Mouse (Mus musculus) NIH3T3 (cell line): ENCODE measurements at regions not wholly inside any gene's neighbourhood (a gene's known extent, or its start where the extent isn't known, plus 50 kb on each side); places are given as distances from the start of the nearest gene placed in this dataset.
A peak's percentile ranks its signal among the peaks of the same experiment; 100 is the strongest.

Experiments used
- DNase-seq: peaks from one replicate; pipeline ENCODE4 v3.0.0-alpha.2; 2012; ENCODE audit warnings: low read depth

DNA sequence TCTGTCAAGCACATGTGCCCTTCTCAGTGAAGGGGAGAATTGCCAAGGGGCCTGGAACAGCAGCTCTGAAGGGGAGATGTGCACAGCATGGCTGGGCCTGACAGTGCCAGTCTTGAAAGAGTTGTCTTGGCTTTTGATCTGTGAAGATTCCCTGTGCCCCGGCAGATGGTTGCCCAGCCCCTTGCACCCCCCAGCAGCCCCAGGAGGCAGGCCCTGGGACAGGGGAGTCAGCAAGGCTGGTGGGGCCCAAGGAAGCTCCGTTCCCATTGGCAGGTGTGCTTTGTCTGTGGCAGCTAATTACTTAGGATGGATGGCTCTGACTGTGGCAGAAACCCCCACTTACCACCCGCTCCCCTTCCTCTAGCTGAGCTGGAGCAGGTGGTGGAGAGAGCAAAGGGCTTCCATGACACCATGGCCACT, 58.6 kb downstream of the Tspan17 start:
- DNase-seq, result no peak

- DNase-seq, result no peak
Observed at GRCm38 (mm10) chr13:54851131-54851530, 62.0 kb downstream of the Tspan17 start.

- no peak for DNase-seq
Observed at GRCm38 (mm10) chr13:54855333-54856238, 66.4 kb downstream of the Tspan17 start.

DNA sequence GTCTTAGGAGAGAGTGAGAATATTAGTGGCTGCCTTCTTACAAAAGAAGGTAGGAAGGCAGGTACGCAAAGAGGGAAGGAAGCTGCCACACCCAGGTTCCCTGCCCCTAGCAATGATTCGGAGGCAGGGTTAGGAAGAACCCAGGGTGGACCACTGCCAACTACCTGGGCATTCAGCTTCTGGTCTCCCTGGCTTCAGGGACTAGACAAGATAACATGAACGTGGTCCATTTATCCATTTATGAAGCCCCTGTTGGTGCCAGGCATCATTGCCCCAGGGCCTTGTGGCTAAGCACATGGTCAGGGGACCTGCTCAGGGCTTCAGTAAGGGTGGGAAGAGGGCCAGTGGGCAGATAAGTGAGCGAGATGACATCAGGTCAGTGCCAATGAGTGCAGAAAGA, 73.8 kb downstream of the Tspan17 start:
- no peak for DNase-seq

DNA sequence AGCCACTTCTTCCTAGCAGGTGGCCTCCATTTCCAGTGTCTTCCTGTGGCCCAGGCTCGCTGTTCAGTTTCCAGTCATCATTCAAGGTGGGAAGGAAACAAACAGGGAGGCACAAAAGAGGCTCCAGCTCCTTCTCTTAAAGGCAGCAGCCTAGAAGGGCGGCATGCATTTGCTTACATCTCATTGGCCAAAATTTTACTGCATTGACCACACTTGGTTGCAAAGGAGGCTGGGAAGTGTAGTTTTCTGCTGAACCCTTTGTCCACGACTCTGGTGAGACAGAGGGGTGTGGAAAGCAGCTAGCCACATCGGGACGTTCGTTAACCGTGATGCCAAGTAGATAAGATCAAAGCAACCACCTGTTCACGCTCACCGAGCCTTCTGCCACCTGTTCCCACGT, 74.9 kb downstream of the Tspan17 start:
- peak; percentile 25 for DNase-seq

GRCm38 (mm10) chr13:54872004-54872403, 77.2 kb upstream of the Unc5a start:
- no peak for DNase-seq

GRCm38 (mm10) chr13:54873882-54874281, 75.3 kb upstream of the Unc5a start:
- DNase-seq, result no peak

DNA sequence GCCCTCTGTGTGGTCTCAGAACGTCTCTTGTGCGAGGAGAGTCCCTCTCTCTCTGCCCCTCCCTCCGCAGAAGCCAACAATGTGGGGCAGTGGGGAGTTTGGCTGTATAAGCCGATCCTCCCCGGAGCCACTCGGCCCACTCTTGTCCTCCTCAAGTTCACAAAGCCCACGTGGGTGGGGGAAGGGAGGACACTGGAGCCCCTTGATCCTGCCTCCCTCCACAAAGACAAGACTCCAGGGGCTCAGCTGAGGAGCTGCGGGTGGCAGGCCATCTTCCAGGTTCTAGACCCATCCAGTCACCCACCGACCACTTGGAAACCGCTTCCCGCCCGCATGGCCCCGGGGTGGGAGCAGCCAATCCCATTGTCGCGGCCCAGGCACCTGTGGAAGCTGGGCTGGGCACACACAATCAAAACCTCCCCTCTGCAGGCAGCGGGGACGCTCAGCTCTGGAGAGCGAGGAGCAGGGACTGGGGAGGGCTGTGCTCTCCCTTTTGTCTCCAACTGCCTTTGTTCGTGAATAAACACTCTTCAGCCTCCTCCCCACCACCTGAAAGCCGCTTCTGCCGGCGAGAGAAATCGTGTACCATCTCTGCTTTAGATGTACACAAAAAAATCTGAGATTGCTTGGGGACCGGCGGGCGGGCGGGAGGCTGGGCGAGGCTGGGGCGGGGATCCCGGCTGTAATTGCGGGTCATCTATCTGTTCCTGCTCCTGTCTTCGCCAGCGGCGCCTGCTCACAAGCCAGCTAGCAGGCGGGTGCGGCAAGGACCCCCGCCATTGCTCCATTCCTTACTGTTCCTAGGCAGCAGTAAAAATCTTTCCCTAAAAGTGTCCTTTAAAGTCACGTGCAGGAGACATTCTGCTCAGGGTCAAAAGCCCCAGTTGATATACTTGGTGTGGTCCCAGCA, 74.7 kb upstream of the Unc5a start:
- no peak for DNase-seq

DNA sequence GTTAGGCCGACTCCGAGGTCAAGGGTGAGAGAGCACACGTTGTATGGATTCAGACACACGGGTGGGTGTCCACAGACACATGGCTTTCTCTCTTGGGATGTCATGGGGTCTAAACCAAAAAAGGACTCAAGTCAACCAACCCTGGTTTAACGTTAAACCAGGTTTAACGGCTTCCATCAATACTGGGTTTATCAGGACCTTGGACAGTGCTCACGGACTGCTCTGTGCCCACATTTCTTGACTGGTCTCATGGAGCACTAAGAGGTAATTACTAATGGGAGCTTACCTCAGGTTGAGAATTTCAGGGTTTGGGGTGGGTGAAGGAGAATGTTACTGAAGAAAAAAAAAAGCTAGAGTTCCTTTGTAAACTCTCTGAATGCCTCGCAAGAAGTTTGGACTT, 72.7 kb upstream of the Unc5a start:
- DNase-seq, result peak; percentile 74

DNA sequence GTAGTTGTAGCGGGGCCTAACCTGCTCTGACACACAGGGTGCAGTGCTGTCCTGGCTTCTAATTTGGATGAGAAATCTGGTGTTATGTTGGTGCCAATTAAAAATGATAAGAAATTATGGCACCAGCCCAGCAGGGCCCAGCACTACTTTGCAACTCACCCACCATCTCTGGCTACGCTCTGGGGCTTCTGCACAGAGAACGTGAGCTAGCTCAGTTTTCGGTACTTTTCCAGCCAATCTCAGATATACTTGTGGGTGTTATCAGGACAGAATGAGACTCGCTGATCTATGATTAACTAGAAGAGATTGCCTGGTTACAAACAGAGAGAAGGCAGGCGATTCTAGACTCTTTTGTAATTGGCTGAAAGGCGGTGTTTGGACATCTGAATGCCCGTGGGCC, 71.6 kb upstream of the Unc5a start:
- no peak for DNase-seq

DNA sequence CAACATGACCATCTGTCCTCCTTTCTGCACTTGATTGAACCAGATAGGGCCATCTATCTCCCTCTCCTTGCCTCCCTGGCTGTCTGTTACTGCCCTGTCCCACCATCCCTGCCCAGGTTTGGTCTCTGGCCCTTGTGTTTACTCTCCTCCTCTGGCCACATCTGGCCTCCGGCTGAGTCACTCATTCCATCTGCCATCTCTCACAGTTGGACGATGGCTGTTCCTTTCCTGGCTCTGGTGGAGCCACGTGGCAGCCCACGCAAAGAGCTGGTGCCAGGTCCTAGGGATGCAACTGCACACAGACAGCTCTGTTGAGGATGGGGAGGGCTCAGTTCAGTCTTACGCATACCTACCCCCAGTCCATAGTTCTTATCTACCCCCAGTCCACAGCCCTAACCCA, 69.9 kb upstream of the Unc5a start:
- peak; percentile 51 for DNase-seq

DNA sequence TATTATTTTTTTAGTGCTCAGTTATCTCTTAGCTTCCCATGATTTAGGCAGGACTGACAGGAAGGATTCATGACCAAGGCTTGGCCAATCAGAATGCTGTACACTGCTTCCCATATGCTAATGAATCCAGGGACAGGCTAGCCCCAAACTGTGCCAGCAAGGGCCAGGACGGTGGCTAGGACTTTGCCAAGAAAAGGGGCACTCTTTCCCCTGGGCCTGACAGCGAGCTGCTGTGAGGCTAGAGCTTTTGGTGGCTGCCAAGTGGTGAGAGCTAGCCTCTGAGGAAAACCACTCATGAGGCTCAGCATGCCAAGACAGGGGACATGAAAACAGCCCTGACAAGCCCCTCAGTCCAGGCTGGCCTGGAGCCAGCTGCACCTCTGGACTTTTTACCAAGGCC, 69.0 kb upstream of the Unc5a start:
- DNase-seq, result no peak

GRCm38 (mm10) chr13:54882781-54883180, 66.4 kb upstream of the Unc5a start:
- DNase-seq, result no peak

- no peak for DNase-seq
Observed at GRCm38 (mm10) chr13:54883748-54884708, 65.2 kb upstream of the Unc5a start.

DNA sequence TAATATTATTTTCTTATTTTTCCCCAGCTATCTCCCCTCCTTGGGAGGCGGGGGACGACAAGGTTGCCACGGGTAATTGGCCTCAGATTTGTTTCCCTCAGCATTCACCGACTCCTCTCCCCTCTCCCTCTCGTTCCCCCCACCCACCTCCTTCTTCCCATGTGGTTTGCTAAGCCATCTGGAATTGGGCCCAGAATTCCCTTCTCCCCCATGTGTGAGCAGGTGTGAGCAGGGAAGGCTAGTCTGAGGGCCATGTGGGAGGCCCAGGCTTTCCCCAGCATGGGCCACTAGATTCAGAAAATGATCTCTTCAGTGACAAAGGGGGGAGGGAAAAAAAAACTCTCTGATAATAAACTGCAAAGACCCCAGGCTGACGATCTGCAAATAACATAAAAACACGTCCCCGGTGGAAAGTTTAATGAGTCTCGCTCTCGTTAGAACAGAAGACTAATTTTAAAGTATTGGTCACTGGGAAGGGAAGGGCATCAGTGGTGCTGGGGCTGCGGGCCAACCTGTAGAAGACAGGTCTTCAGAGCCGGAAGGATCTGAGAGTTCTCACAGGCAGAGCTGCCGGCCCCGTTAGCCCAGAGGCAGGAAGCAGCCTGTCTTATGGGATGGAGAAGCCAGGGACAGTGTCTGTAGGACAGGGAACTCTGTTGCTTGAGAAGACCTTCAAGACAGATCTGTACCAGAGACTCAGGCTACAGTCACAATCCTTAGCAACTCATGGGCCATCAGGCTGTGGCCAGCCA, 64.3 kb upstream of the Unc5a start:
- DNase-seq, result peak; percentile 5

- no peak for DNase-seq
Observed at GRCm38 (mm10) chr13:54887366-54887921, 61.8 kb upstream of the Unc5a start.

GRCm38 (mm10) chr13:54888021-54888420, 61.2 kb upstream of the Unc5a start:
- no peak for DNase-seq

GRCm38 (mm10) chr13:54889684-54890399, 59.4 kb upstream of the Unc5a start:
- DNase-seq, result peak; percentile 39

GRCm38 (mm10) chr13:54892572-54892971, 56.6 kb upstream of the Unc5a start:
- no peak for DNase-seq

DNA sequence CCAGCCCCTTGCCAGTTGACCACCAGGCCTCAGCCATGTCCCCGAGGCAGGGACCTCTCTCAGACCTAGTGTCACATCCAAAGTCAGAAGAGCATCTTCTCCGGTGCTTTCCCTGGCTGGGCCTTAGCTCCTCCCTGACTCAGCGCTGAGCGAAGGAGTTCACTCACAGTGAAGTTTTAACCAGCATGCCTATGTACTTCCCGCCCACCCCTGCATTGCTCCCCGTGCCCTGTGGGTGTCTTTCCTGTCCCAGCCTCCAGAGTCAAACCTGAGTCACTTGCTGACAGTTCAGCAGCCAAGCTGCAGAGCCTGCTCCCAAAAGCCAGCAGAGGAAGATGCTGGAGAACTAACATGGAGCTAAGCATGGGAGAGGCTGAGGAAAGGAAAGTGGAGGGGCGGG, 55.6 kb upstream of the Unc5a start:
- no peak for DNase-seq
